Mouse (Mus musculus) neural tube, embryonic 14.5 days (tissue): Measurements from ENCODE around the gene Asgr2. TPM values are rescaled to one million over a fixed set of nuclear protein-coding genes. Genes with fewer than 3 reads are reported as not detected.
"Not testable (repeated sequence)": the region's sequence is repeated elsewhere in the genome, so short reads cannot be mapped to it uniquely, and the experiment has no call there.

Source experiments
- ATAC-seq: fragments of 200-750 bp; cut with Nextera tagmentation; 2 replicates; pipeline ENCODE4 v1.8.0; 2017; ENCODE audit warnings: low read depth, mild to moderate bottlenecking, moderate TSS enrichment, moderate library complexity
- H3K27ac ChIP-seq: fragments of 300-500 bp; sonication (generic); 2 replicates; pipeline ENCODE4 v1.5.1; 2014; ENCODE audit warnings: low read depth, mild to moderate bottlenecking, control low read depth, low read length, moderate library complexity, mixed read lengths
- H3K27me3 ChIP-seq: fragments of 300-500 bp; sonication (generic); 2 replicates; pipeline ENCODE4 v1.6.1; 2014; ENCODE audit warnings: low read length; ENCODE audit not compliant: control insufficient read depth, insufficient read depth
- H3K36me3 ChIP-seq: fragments of 300-500 bp; sonication (generic); 2 replicates; pipeline ENCODE4 v1.6.1; 2014; ENCODE audit warnings: low read length, mixed read lengths; ENCODE audit not compliant: control insufficient read depth, insufficient read depth
- H3K4me1 ChIP-seq: fragments of 300-500 bp; sonication (generic); 2 replicates; pipeline ENCODE4 v1.6.1; 2014; ENCODE audit warnings: low read length; ENCODE audit not compliant: control insufficient read depth, insufficient read depth
- H3K4me2 ChIP-seq: fragments of 300-500 bp; sonication (generic); 2 replicates; pipeline ENCODE4 v1.6.1; 2014; ENCODE audit warnings: mild to moderate bottlenecking, low read depth, low read length, control low read depth
- H3K4me3 ChIP-seq: fragments of 300-500 bp; sonication (generic); 2 replicates; pipeline ENCODE4 v1.5.1; 2014; ENCODE audit warnings: low read depth, low read length, control low read depth, mixed read lengths
- H3K9ac ChIP-seq: fragments of 300-500 bp; sonication (generic); replicated peaks from 2 replicates; pipeline ENCODE4 v1.6.1; 2014; ENCODE audit warnings: low read depth, mild to moderate bottlenecking, control low read depth, low read length, mixed read lengths
- H3K9me3 ChIP-seq: fragments of 300-500 bp; sonication (generic); 2 replicates; pipeline ENCODE4 v1.6.1; 2016; ENCODE audit warnings: low read length; ENCODE audit not compliant: control insufficient read depth
- WGBS: fragments of 180-500 bp; shearing (Covaris S2); extraction: QIAGEN DNeasy Blood & Tissue Kit; methylation state at CpG from one replicate; pipeline ENCODE4 v1.1.7; 2014; 5-methylcytosine and 5-hydroxymethylcytosine counted together
- polyA plus RNA-seq: library from polyadenylated mRNA; unstranded; fragments of >200 nt; fragmentation: Nextera tagmentation; extraction: Ambion mirVana; gene quantifications from 2 replicates; pipeline ENCODE4 v1.2.1, GENCODE M21; 2014

The Asgr2 gene
- polyA plus RNA-seq, 1 experiment from 2014 or later, result not detected

- no peak overlapping the region for H3K4me2 ChIP-seq
- no peaks in the 10 kb centered on the region for H3K36me3 ChIP-seq
- 65% methylated on average over 6 of the region's 6 CpGs for WGBS
- H3K9ac ChIP-seq, result no peak overlapping the region
- no peaks in the 10 kb centered on the region for H3K27me3 ChIP-seq
- ATAC-seq, result no peak
- H3K4me1 ChIP-seq, result no peaks in the 10 kb centered on the region
- no peak overlapping the region for H3K4me3 ChIP-seq
- no peaks in the 10 kb centered on the region for H3K9me3 ChIP-seq
- no peak overlapping the region for H3K27ac ChIP-seq
Observed at GRCm38 (mm10) chr11:70059930-70060329, 32.5 kb upstream of the Asgr2 start.

GRCm38 (mm10) chr11:70063053-70063452 lies 29.4 kb upstream of the Asgr2 start:
- Histone ChIP-seq H3K9me3 (no peaks in the 10 kb centered on the region), H3K27ac (no peak overlapping the region), H3K4me1 (no peaks in the 10 kb centered on the region), H3K27me3 (no peaks in the 10 kb centered on the region), H3K4me3 (no peak overlapping the region), H3K36me3 (no peaks in the 10 kb centered on the region), H3K9ac (no peak overlapping the region), H3K4me2 (no peak overlapping the region)
- 71% methylated on average over 3 of the region's 3 CpGs for WGBS
- no peak for ATAC-seq

GRCm38 (mm10) chr11:70066701-70067100 lies 25.7 kb upstream of the Asgr2 start:
- ATAC-seq, result no peak
- H3K9ac ChIP-seq, result no peak overlapping the region
- H3K36me3 ChIP-seq, result no peaks in the 10 kb centered on the region
- H3K27me3 ChIP-seq, result no peaks in the 10 kb centered on the region
- no peaks in the 10 kb centered on the region for H3K9me3 ChIP-seq
- H3K4me3 ChIP-seq, result no peak overlapping the region
- H3K4me1 ChIP-seq, result 0 out of 2 replicates have a peak, but pooled peaks cover 2% of the 10 kb centered on the region
- H3K4me2 ChIP-seq, result no peak overlapping the region
- no peak overlapping the region for H3K27ac ChIP-seq
- WGBS, result 74% methylated on average over 4 of the region's 4 CpGs

- peak overlapping the region; percentile 13; the same call in 1 of the 2 replicates for H3K27ac ChIP-seq
- WGBS, result 20% methylated on average over 3 of the region's 3 CpGs
- H3K27me3 ChIP-seq, result no peaks in the 10 kb centered on the region
Observed at GRCm38 (mm10) chr11:70068245-70068644, 24.2 kb upstream of the Asgr2 start.

GRCm38 (mm10) chr11:70070057-70070456 lies 22.4 kb upstream of the Asgr2 start:
- Histone ChIP-seq H3K27ac (no peak overlapping the region), H3K9ac (no peak overlapping the region), H3K27me3 (no peaks in the 10 kb centered on the region), H3K4me3 (no peak overlapping the region), H3K4me2 (no peak overlapping the region), H3K4me1 (0 out of 2 replicates have a peak, but pooled peaks cover 2% of the 10 kb centered on the region), H3K36me3 (no peaks in the 10 kb centered on the region), H3K9me3 (no peaks in the 10 kb centered on the region)
- 32% methylated on average over 6 of the region's 6 CpGs for WGBS
- no peak for ATAC-seq

More at GRCm38 (mm10) chr11:70068245-70068644, 24.2 kb upstream of the Asgr2 start:
- Histone ChIP-seq H3K9ac (no peak overlapping the region), H3K9me3 (no peaks in the 10 kb centered on the region), H3K4me2 (no peak overlapping the region), H3K4me3 (no peak overlapping the region), H3K36me3 (no peaks in the 10 kb centered on the region), H3K4me1 (0 out of 2 replicates have a peak, but pooled peaks cover 2% of the 10 kb centered on the region)
- peak; percentile 46; the same call in 1 of the 2 replicates for ATAC-seq

- not testable (repeated sequence) for H3K4me1 ChIP-seq, H3K9me3 ChIP-seq, H3K4me2 ChIP-seq, H3K4me3 ChIP-seq, H3K27ac ChIP-seq, H3K9ac ChIP-seq, H3K36me3 ChIP-seq, ATAC-seq, H3K27me3 ChIP-seq
- 89% methylated on average over 3 of the region's 3 CpGs for WGBS
Observed at GRCm38 (mm10) chr11:70070603-70071002, 21.8 kb upstream of the Asgr2 start.

- 0 out of 2 replicates have a peak, but pooled peaks cover 2% of the 10 kb centered on the region for H3K4me1 ChIP-seq
- H3K36me3 ChIP-seq, result no peaks in the 10 kb centered on the region
- H3K27ac ChIP-seq, result no peak overlapping the region
- ATAC-seq, result no peak
- H3K9me3 ChIP-seq, result no peaks in the 10 kb centered on the region
- no peaks in the 10 kb centered on the region for H3K27me3 ChIP-seq
- no peak overlapping the region for H3K4me3 ChIP-seq
- WGBS, result 39% methylated on average over 17 of the region's 17 CpGs
- no peak overlapping the region for H3K4me2 ChIP-seq
- no peak overlapping the region for H3K9ac ChIP-seq
Observed at GRCm38 (mm10) chr11:70074379-70075071, 17.9 kb upstream of the Asgr2 start.

- no peaks in the 10 kb centered on the region for H3K36me3 ChIP-seq
- H3K27me3 ChIP-seq, result no peaks in the 10 kb centered on the region
- no peak for ATAC-seq
- no peak overlapping the region for H3K4me2 ChIP-seq
- no peaks in the 10 kb centered on the region for H3K4me1 ChIP-seq
- H3K4me3 ChIP-seq, result no peak overlapping the region
- no peaks in the 10 kb centered on the region for H3K9me3 ChIP-seq
- 87% methylated on average over 6 of the region's 6 CpGs for WGBS
- H3K27ac ChIP-seq, result no peak overlapping the region
- H3K9ac ChIP-seq, result no peak overlapping the region
Observed at GRCm38 (mm10) chr11:70075581-70075980, 16.9 kb upstream of the Asgr2 start.

GRCm38 (mm10) chr11:70077441-70077840 lies 15.0 kb upstream of the Asgr2 start:
- no peaks in the 10 kb centered on the region for H3K27me3 ChIP-seq
- no peak overlapping the region for H3K27ac ChIP-seq
- WGBS, result 70% methylated on average over 2 of the region's 3 CpGs
- H3K4me2 ChIP-seq, result no peak overlapping the region
- H3K9me3 ChIP-seq, result no peaks in the 10 kb centered on the region
- H3K4me3 ChIP-seq, result no peak overlapping the region
- no peaks in the 10 kb centered on the region for H3K4me1 ChIP-seq
- H3K36me3 ChIP-seq, result no peaks in the 10 kb centered on the region
- ATAC-seq, result no peak
- no peak overlapping the region for H3K9ac ChIP-seq
